In genomic region chrX:73062323-73062722, GRCm38 (mm10) we compare ENCODE assay signal across 29 mouse cellular contexts. TPM values are rescaled to one million over a fixed set of nuclear protein-coding genes. Genes with fewer than 3 reads are reported as not detected.
"Had no signal": no experiment of that assay in that cellular context is flagged by ENCODE, and none has a peak within 500 bp of the region (broad histone marks: within the 10 kb centered on the region; RNA-seq: fewer than 3 reads in every experiment).

No protein-coding gene starts in this region.

- H3K36me3 ChIP-seq: liver, embryonic 13.5 days; midbrain, embryonic 10.5 days; midbrain, embryonic 13.5 days; neural tube, embryonic 13.5 days had no signal

- H3K4me1 ChIP-seq: liver, embryonic 13.5 days had no signal

- H3K27me3 ChIP-seq: midbrain, embryonic 13.5 days; neural tube, embryonic 13.5 days had no signal

- DNase-seq: kidney, adult 2 months; kidney, postnatal 25 days; layer of hippocampus, postnatal 36 days; liver, embryonic 13.5 days; lung, postnatal 10 days; lung, postnatal 4 days; retina, postnatal 1 day; right cerebral cortex, postnatal 25 days; thymus, adult 18-20 months; thymus, postnatal 14 days; thymus, postnatal 4 days had no signal

- H3K9ac ChIP-seq: liver, embryonic 13.5 days; midbrain, embryonic 13.5 days; neural tube, embryonic 13.5 days had no signal

- H3K4me3 ChIP-seq: left cerebral cortex, adult 2 months; liver, embryonic 13.5 days; midbrain, embryonic 10.5 days; midbrain, embryonic 13.5 days; myocyte; neural tube, embryonic 13.5 days had no signal

- H3K4me2 ChIP-seq: liver, embryonic 13.5 days; midbrain, embryonic 13.5 days; neural tube, embryonic 13.5 days had no signal

- ATAC-seq: intestine, embryonic 16.5 days; midbrain, embryonic 13.5 days; midbrain, embryonic 16.5 days had no signal

- H3K9me3 ChIP-seq: liver, embryonic 13.5 days; midbrain, embryonic 10.5 days; midbrain, embryonic 13.5 days; neural tube, embryonic 13.5 days had no signal

- H3K27ac ChIP-seq: kidney, postnatal 0 days; left cerebral cortex, adult 2 months; liver, embryonic 13.5 days; midbrain, embryonic 10.5 days; midbrain, embryonic 13.5 days; neural tube, embryonic 13.5 days had no signal

RNA-seq across cellular contexts. Expression of gene Pnma3, which starts 2.3 kb away (rescaled TPM):
- total RNA-seq: liver, adult 2 months; megakaryocyte, adult 5-6 weeks; monocyte, adult 5-6 weeks; neutrophil, adult 5-6 weeks had no signal
- polyA plus RNA-seq: kidney, adult 2 months; liver, adult 2 months; liver, embryonic 13.5 days; liver, embryonic 16.5 days; myocyte; small intestine, adult 2 months; spleen, adult 2 months had no signal

RNA-seq across cellular contexts. Expression of gene Xlr4a, which starts 20.0 kb away (rescaled TPM):
- polyA plus RNA-seq: kidney, embryonic 14.5 days; liver, adult 2 months; small intestine, adult 2 months had no signal

RNA-seq across cellular contexts. Expression of gene Pnma5, which starts 25.4 kb away (rescaled TPM):
- total RNA-seq: liver, adult 2 months; megakaryocyte, adult 5-6 weeks; monocyte, adult 5-6 weeks; neutrophil, adult 5-6 weeks had no signal
- polyA plus RNA-seq: intestine, embryonic 16.5 days; kidney, adult 2 months; kidney, embryonic 14.5 days; kidney, postnatal 0 days; large intestine, adult 2 months; limb, embryonic 11.5 days; liver, adult 2 months; liver, embryonic 13.5 days; liver, embryonic 16.5 days; midbrain, embryonic 10.5 days; midbrain, embryonic 13.5 days; neural tube, embryonic 13.5 days; small intestine, adult 2 months; spleen, adult 2 months had no signal

RNA-seq across cellular contexts. Expression of gene Xlr3a, which starts 34.6 kb away (rescaled TPM):
- total RNA-seq: monocyte, adult 5-6 weeks had no signal

RNA-seq across cellular contexts. Expression of gene Gm14685, which starts 54.5 kb away (rescaled TPM):
- total RNA-seq: liver, adult 2 months; megakaryocyte, adult 5-6 weeks; monocyte, adult 5-6 weeks; neutrophil, adult 5-6 weeks had no signal
- polyA plus RNA-seq: kidney, adult 2 months; kidney, embryonic 14.5 days; limb, embryonic 11.5 days; liver, adult 2 months; liver, embryonic 13.5 days; myocyte; neural tube, embryonic 13.5 days; small intestine, adult 2 months; spleen, adult 2 months had no signal
